8 mouse cellular contexts compared by ENCODE assay signal in genomic region chr2:150608872-150609560, GRCm38 (mm10). TPM values are rescaled to one million over a fixed set of nuclear protein-coding genes. Genes with fewer than 3 reads are reported as not detected.
DNase-seq lines count a peak whose midpoint lies in the region; ATAC-seq lines count a peak whose summit lies in the region.

No protein-coding gene starts in this region.

- intact Hi-C loops in gastrocnemius, postnatal 14 days (cut with DNase I; ENCODE audit: low total_unique reads), result loop anchor here (2.0 kb wide), 1 partner anchor 140 kb away; the partner anchor contains the start of gene Entpd6

- peak overlapping the region; percentile 82 for H3K4me2 ChIP-seq in forebrain, embryonic 13.5 days
- peak overlapping the region; percentile 74 for H3K4me2 ChIP-seq in hindbrain, embryonic 16.5 days (ENCODE audit: low read length)

- H3K9me3 ChIP-seq in forebrain, embryonic 13.5 days (replicated peaks), result no peaks in the 10 kb centered on the region
- H3K9me3 ChIP-seq in hindbrain, embryonic 16.5 days (ENCODE audit: control insufficient read depth, low read length), result no peaks in the 10 kb centered on the region

- peak; percentile 79 for DNase-seq in gastrocnemius, adult 18-20 months (ENCODE audit: low spot score)
- DNase-seq in gastrocnemius, postnatal 14 days, result no peak
- DNase-seq in cerebellum, adult 11 months, result peak; percentile 52
- DNase-seq in layer of hippocampus, postnatal 36 days, result peak; percentile 11 to 58
- DNase-seq in lung, postnatal 14 days, result peak; percentile 76
- DNase-seq in retina, postnatal 7 days (ENCODE audit: low read depth, low spot score), result peak; percentile 60

- H3K4me3 ChIP-seq in forebrain, embryonic 13.5 days, result peak overlapping the region; percentile 89
- peak overlapping the region; percentile 99 for H3K4me3 ChIP-seq in hindbrain, embryonic 16.5 days (ENCODE audit: low read length)

- H3K27ac ChIP-seq in forebrain, embryonic 13.5 days, result no peak overlapping the region; the same call in 1 of the 2 replicates
- H3K27ac ChIP-seq in hindbrain, embryonic 16.5 days (ENCODE audit: low read depth, low read length), result peak overlapping the region; percentile 66

- peaks cover 15% of the 10 kb centered on the region for H3K4me1 ChIP-seq in forebrain, embryonic 13.5 days
- peaks cover 12% of the 10 kb centered on the region for H3K4me1 ChIP-seq in hindbrain, embryonic 16.5 days (ENCODE audit: control insufficient read depth, insufficient read depth, low read depth, low read length)

- no peaks in the 10 kb centered on the region for H3K36me3 ChIP-seq in forebrain, embryonic 13.5 days (ENCODE audit: poor library complexity, severe bottlenecking)
- H3K36me3 ChIP-seq in hindbrain, embryonic 16.5 days (ENCODE audit: control insufficient read depth, insufficient read depth, low read length), result no peaks in the 10 kb centered on the region

- peak; percentile 70 for ATAC-seq in forebrain, embryonic 13.5 days
- peak; percentile 68 for ATAC-seq in hindbrain, embryonic 16.5 days

- H3K9ac ChIP-seq in forebrain, embryonic 13.5 days, result peak overlapping the region; percentile 60
- peak overlapping the region; percentile 95 for H3K9ac ChIP-seq in hindbrain, embryonic 16.5 days (ENCODE audit: low read depth, low read length)

- no peaks in the 10 kb centered on the region for H3K27me3 ChIP-seq in forebrain, embryonic 13.5 days
- no peaks in the 10 kb centered on the region for H3K27me3 ChIP-seq in hindbrain, embryonic 16.5 days (replicated peaks; ENCODE audit: control insufficient read depth, insufficient read depth, low read length)

- 2% methylated on average over 10 of the region's 10 CpGs for WGBS in forebrain, embryonic 13.5 days
- WGBS in hindbrain, embryonic 16.5 days, result under 1% methylated on average over 10 of the region's 10 CpGs

RNA-seq across cellular contexts. Expression of gene Apmap, which starts 0.6 kb away (rescaled TPM):
- 10 to 100 TPM; 19.3 to 20.4 TPM for total RNA-seq in gastrocnemius, adult 18-20 months (2021)
- total RNA-seq in gastrocnemius, postnatal 14 days (2021), result 10 to 100 TPM; 19.3 to 21.8 TPM
- 37.1 and 40.2 TPM in 2 replicates for polyA plus RNA-seq in forebrain, embryonic 13.5 days (2015; fragmentation: Nextera tagmentation; extraction: Ambion mirVana)
- polyA plus RNA-seq in hindbrain, embryonic 16.5 days (2015; fragmentation: Nextera tagmentation; extraction: Ambion mirVana), result 43.9 and 44.0 TPM in 2 replicates
- 10 to 100 TPM; 49.4 to 58.6 TPM for total RNA-seq in layer of hippocampus, postnatal 36 days (2021)

RNA-seq across cellular contexts. Expression of gene Cst7, which starts 38.8 kb away (rescaled TPM):
- total RNA-seq in gastrocnemius, adult 18-20 months (2021), result not detected
- total RNA-seq in gastrocnemius, postnatal 14 days (2021), result not detected
- 0.18 and 0.28 TPM in 2 replicates for polyA plus RNA-seq in forebrain, embryonic 13.5 days (2015; fragmentation: Nextera tagmentation; extraction: Ambion mirVana)
- 0.41 and 0.42 TPM in 2 replicates for polyA plus RNA-seq in hindbrain, embryonic 16.5 days (2015; fragmentation: Nextera tagmentation; extraction: Ambion mirVana)
- not detected for total RNA-seq in layer of hippocampus, postnatal 36 days (2021)

RNA-seq across cellular contexts. Expression of gene Acss1, which starts 59.3 kb away (rescaled TPM):
- 10 to 100 TPM; 19.9 to 26.2 TPM for total RNA-seq in gastrocnemius, adult 18-20 months (2021)
- total RNA-seq in gastrocnemius, postnatal 14 days (2021), result 10 to 100 TPM; 12.2 to 25.3 TPM
- 32.9 and 34.1 TPM in 2 replicates for polyA plus RNA-seq in forebrain, embryonic 13.5 days (2015; fragmentation: Nextera tagmentation; extraction: Ambion mirVana)
- 22.1 and 24.4 TPM in 2 replicates for polyA plus RNA-seq in hindbrain, embryonic 16.5 days (2015; fragmentation: Nextera tagmentation; extraction: Ambion mirVana)
- 10 to 100 TPM; 22.7 to 29.9 TPM for total RNA-seq in layer of hippocampus, postnatal 36 days (2021)
